Mouse (Mus musculus) megakaryocyte, embryonic 14.5 days (primary cell): Measurements from ENCODE around the gene Mrpl51.

Experiments used
- FLI1 ChIP-seq: IDR thresholded peaks from 2 replicates; pipeline ENCODE4 v1.6.1; 2012; ENCODE audit warnings: low read length, inconsistent platforms, mixed read lengths
- GATA1 ChIP-seq: IDR thresholded peaks from 3 replicates; pipeline ENCODE4 v1.6.1; 2012; ENCODE audit warnings: mixed read lengths, low read length, inconsistent platforms, borderline replicate concordance

GRCm38 (mm10) chr6:125146148-125146547 is 45.5 kb upstream of the Mrpl51 start:
- no peak for TF ChIP-seq GATA1
- no peak for TF ChIP-seq FLI1
